Mouse (Mus musculus): Measurements from ENCODE around the gene Zc3h10.
"Not testable (repeated sequence)": the region's sequence is repeated elsewhere in the genome, so short reads cannot be mapped to it uniquely, and the experiment has no call there.

The Zc3h10 gene

GRCm38 (mm10) chr10:128524111-128524731 lies 23.4 kb downstream of the Zc3h10 start:
- peak; percentile 29 for DNase-seq (ENCODE audit: low spot score)

- no peak for DNase-seq (ENCODE audit: low spot score)
These were observed 25.2 kb downstream of the Zc3h10 start for GRCm38 (mm10) chr10:128522351-128522750.

- DNase-seq (ENCODE audit: low spot score): no peak
These were observed 27.0 kb downstream of the Zc3h10 start for GRCm38 (mm10) chr10:128520591-128520990.

GRCm38 (mm10) chr10:128518833-128519232 lies 28.7 kb downstream of the Zc3h10 start:
- DNase-seq (ENCODE audit: low spot score): peak; percentile 48

GRCm38 (mm10) chr10:128516677-128517076 lies 30.9 kb downstream of the Zc3h10 start:
- no peak for DNase-seq (ENCODE audit: low spot score)

GRCm38 (mm10) chr10:128516029-128516428 lies 31.5 kb downstream of the Zc3h10 start:
- DNase-seq (ENCODE audit: low spot score): no peak

GRCm38 (mm10) chr10:128515044-128515443 lies 32.5 kb downstream of the Zc3h10 start:
- no peak for DNase-seq (ENCODE audit: low spot score)

- no peak for DNase-seq (ENCODE audit: low spot score)
These were observed 35.8 kb downstream of the Zc3h10 start for GRCm38 (mm10) chr10:128511761-128512160.

GRCm38 (mm10) chr10:128511189-128511588 lies 36.4 kb downstream of the Zc3h10 start:
- DNase-seq (ENCODE audit: low spot score): no peak

GRCm38 (mm10) chr10:128510301-128510700 lies 37.3 kb downstream of the Zc3h10 start:
- no peak for DNase-seq (ENCODE audit: low spot score)

- DNase-seq (ENCODE audit: low spot score): no peak
These were observed 37.7 kb downstream of the Zc3h10 start for GRCm38 (mm10) chr10:128509831-128510230.

- no peak for DNase-seq (ENCODE audit: low spot score)
These were observed 38.4 kb downstream of the Zc3h10 start for GRCm38 (mm10) chr10:128509203-128509602.

GRCm38 (mm10) chr10:128508260-128508659 lies 39.3 kb downstream of the Zc3h10 start:
- DNase-seq (ENCODE audit: low spot score): no peak

GRCm38 (mm10) chr10:128505974-128506373 lies 41.6 kb downstream of the Zc3h10 start:
- DNase-seq (ENCODE audit: low spot score): no peak

GRCm38 (mm10) chr10:128505371-128505667 lies 42.3 kb downstream of the Zc3h10 start:
- not testable (repeated sequence) for DNase-seq (ENCODE audit: low spot score)

GRCm38 (mm10) chr10:128504641-128505370 lies 42.8 kb downstream of the Zc3h10 start:
- DNase-seq (ENCODE audit: low spot score): peak; percentile 73

GRCm38 (mm10) chr10:128504012-128504411 lies 43.6 kb downstream of the Zc3h10 start:
- no peak for DNase-seq (ENCODE audit: low spot score)

- DNase-seq (ENCODE audit: low spot score): no peak
These were observed 44.0 kb downstream of the Zc3h10 start for GRCm38 (mm10) chr10:128503532-128503931.

- DNase-seq (ENCODE audit: low spot score): no peak
These were observed 45.2 kb downstream of the Zc3h10 start for GRCm38 (mm10) chr10:128502341-128502740.

GRCm38 (mm10) chr10:128499116-128499671 lies 48.4 kb downstream of the Zc3h10 start:
- DNase-seq (ENCODE audit: low spot score): peak; percentile 28

- DNase-seq (ENCODE audit: low spot score): peak; percentile 97
These were observed 49.0 kb downstream of the Zc3h10 start, which contains the start of gene Myl6b for GRCm38 (mm10) chr10:128498590-128498989. Myl6b (minus strand) TSS chr10:128498685.

- DNase-seq (ENCODE audit: low spot score): no peak
These were observed 50.3 kb downstream of the Zc3h10 start for GRCm38 (mm10) chr10:128497134-128497737.

GRCm38 (mm10) chr10:128496509-128497077 lies 51.0 kb downstream of the Zc3h10 start:
- DNase-seq (ENCODE audit: low spot score): no peak
